Mouse (Mus musculus): ENCODE results near the gene Josd2.

GRCm38 (mm10) chr7:44453256-44453655 lies 14.5 kb upstream of the Josd2 start:
- TF ChIP-seq CTCF (IDR thresholded peaks at IDR 0.05; ENCODE audit: low read depth) (no peak), EP300 (optimal IDR thresholded peaks at IDR 0.05) (no peak)
